Mouse (Mus musculus) erythroblast, embryonic 14.5 days (primary cell): ENCODE data around the gene Taf12.

Experiments used
- GATA1 ChIP-seq: IDR thresholded peaks from 2 replicates; pipeline ENCODE4 v1.6.1; 2012; ENCODE audit warnings: low read length, inconsistent platforms, mixed read lengths
- TAL1 ChIP-seq: IDR thresholded peaks from 3 replicates; pipeline ENCODE4 v1.6.1; 2012; ENCODE audit warnings: low read length, inconsistent platforms, mixed read lengths

DNA sequence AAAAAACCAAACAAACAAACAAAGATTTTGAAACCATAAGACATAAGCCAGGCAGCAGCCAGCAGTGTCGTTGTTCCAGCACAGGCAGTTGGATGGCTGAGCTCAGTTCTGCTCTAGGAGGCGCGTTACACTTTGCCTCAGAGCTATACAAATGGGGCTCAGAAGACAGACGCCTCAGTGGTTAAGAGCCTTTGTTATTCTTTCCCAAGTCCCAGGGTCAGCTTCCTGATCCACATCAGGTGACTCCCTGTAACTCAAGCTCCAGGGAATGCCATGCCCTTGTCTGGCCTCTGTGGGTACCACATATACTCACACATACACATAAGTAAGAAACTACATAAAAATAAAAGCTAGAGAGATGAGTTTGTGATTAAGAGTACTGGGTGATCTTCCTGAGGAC, 16.9 kb downstream of the Taf12 start:
- no peak for TF ChIP-seq TAL1
- no peak for TF ChIP-seq GATA1
